Mouse (Mus musculus): ENCODE results near the gene Hspa12b. TPM values are rescaled to one million over a fixed set of nuclear protein-coding genes. Genes with fewer than 3 reads are reported as not detected.
A peak's percentile ranks its signal among the peaks of the same experiment; 100 is the strongest.

The Hspa12b gene
- polyA plus RNA-seq, 1 experiment = 2.0 TPM

DNA sequence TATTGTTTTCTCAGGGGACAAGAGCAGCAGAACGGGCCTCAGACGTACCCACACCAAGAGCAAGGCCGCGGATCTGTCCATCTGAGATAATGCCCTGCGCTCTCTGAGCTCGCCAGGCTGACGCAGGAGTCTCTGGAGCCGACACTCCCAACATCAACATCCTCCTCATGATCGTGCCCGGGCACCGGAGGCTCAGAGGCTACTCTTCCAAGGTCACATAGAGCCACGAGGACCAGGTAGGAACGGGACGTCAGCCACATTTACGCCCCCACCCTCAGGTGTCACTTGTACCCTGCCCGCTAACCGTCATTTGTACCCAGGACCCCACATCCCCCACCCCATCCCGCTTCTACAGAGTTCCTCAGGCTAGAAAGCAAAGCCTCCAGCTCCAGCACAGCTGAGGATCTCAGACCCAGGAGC, 32.4 kb downstream of the Hspa12b start:
- no peaks in the 10 kb centered on the region; the same call in 1 of the 2 replicates for H3K36me3 ChIP-seq (ENCODE audit: control insufficient read depth, insufficient read depth, low read length)
- no peak for DNase-seq (ENCODE audit: low read depth in 1 of 2, low spot score in 2 of 2)
- 1% methylated on average over 18 of the region's 18 CpGs for whole genome bisulfite sequencing
- H3K4me1 ChIP-seq (ENCODE audit: control insufficient read depth, insufficient read depth, insufficient read length) = peaks cover 3% of the 10 kb centered on the region; the same call in 1 of the 2 replicates
- H3K27me3 ChIP-seq (ENCODE audit: control insufficient read depth, insufficient read depth, low read length) = no peaks in the 10 kb centered on the region
- no peak for TF ChIP-seq POLR2A (IDR thresholded peaks at IDR 0.05; ENCODE audit: low read depth, low read length)
- no peak for TF ChIP-seq CTCF (IDR thresholded peaks at IDR 0.05; ENCODE audit: extremely low read depth, insufficient read depth, insufficient read length, insufficient replicate concordance)
- peak overlapping the region; percentile 35; the same call in 1 of the 2 replicates for H3K27ac ChIP-seq (ENCODE audit: insufficient read depth, low read length)
- H3K4me3 ChIP-seq (ENCODE audit: extremely low read depth, insufficient read depth, insufficient read length) = peak overlapping the region; percentile 67

DNA sequence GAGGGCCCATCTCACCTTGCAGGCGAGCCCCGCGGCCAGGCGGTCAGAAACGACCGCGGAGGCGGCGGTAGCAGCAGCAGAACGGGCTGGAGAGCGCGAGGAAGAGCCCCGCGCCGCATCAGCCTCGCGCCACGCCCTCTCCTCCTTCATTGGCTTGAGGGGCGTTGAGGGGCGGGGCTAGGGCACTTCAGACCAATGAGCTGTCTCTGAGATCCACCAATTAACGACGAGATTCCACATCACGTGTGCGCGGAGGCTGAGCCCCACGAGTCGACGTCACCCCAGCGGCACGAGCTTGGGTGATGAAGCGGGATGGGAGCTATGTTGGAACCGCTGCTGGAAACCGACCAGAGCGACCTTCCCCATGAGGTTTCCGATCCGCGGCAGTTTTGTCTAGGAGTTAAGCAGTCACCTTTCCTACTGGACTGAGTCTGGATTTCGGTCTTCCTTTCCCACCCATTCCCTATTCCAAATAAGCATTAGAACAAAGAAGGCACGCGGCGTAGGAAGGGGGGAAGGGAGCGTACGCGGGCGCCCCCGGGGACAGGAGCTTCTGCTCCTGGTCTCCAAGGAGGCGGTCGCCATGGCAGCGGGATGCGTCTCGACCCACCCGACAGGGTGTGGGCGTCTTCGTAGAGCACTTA, 33.0 kb downstream of the Hspa12b start, which contains the start of gene 1700037H04Rik:
Gene 1700037H04Rik, minus strand, starts transcription at position 144 of the 644 bp plus-strand sequence.
- no peaks in the 10 kb centered on the region; the same call in 1 of the 2 replicates for H3K36me3 ChIP-seq (ENCODE audit: control insufficient read depth, insufficient read depth, low read length)
- H3K4me1 ChIP-seq (ENCODE audit: control insufficient read depth, insufficient read depth, insufficient read length) = peaks cover 3% of the 10 kb centered on the region; the same call in 1 of the 2 replicates
- H3K27me3 ChIP-seq (ENCODE audit: control insufficient read depth, insufficient read depth, low read length) = no peaks in the 10 kb centered on the region
- peak within 1 kb of the TSS; percentile 67 for H3K4me3 ChIP-seq (ENCODE audit: extremely low read depth, insufficient read depth, insufficient read length)
- peak; percentile 96 to 97 for DNase-seq (ENCODE audit: low read depth in 1 of 2, low spot score in 2 of 2)
- H3K27ac ChIP-seq (ENCODE audit: insufficient read depth, low read length) = peak within 1 kb of the TSS; percentile 35; the same call in 1 of the 2 replicates
- TF ChIP-seq CTCF (IDR thresholded peaks at IDR 0.05; ENCODE audit: extremely low read depth, insufficient read depth, insufficient read length, insufficient replicate concordance) (no peak), POLR2A (IDR thresholded peaks at IDR 0.05; ENCODE audit: low read depth, low read length) (peak; percentile 67; the same call in 1 of the 2 replicates)
- WGBS = under 1% methylated on average over 54 of the region's 54 CpGs

DNA sequence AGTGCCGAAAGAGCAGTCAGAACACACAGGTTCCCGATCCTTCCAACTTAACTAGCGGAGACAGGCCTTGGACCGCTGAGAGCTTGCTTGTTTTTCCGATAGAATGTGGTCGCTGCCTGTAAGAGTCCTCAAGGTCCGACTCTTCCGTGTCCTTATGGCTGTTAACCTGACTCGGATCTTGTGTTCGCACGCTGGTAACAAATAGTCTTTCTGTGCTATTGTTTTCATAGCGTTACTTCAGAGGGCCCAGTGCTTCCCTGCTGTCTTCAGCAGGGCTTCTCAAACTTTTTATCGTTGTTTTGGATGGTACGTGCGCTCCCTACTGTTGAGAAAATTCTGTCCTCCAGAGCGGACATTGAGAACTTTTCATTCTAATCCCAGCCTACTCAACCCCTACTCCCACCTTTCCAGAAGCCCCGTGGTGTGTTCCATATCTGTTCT, 33.6 kb downstream of the Hspa12b start:
- DNase-seq (ENCODE audit: low read depth in 1 of 2, low spot score in 2 of 2) = peak in 1 of 2 experiments; percentile 18
- Histone ChIP-seq H3K27ac (ENCODE audit: insufficient read depth, low read length) (no peak overlapping the region; the same call in 1 of the 2 replicates), H3K4me1 (ENCODE audit: control insufficient read depth, insufficient read depth, insufficient read length) (peaks cover 3% of the 10 kb centered on the region; the same call in 1 of the 2 replicates), H3K36me3 (ENCODE audit: control insufficient read depth, insufficient read depth, low read length) (no peaks in the 10 kb centered on the region; the same call in 1 of the 2 replicates), H3K4me3 (ENCODE audit: extremely low read depth, insufficient read depth, insufficient read length) (peak overlapping the region; percentile 63), H3K27me3 (ENCODE audit: control insufficient read depth, insufficient read depth, low read length) (no peaks in the 10 kb centered on the region)
- WGBS = 3% methylated on average over 17 of the region's 17 CpGs
- TF ChIP-seq POLR2A (IDR thresholded peaks at IDR 0.05; ENCODE audit: low read depth, low read length) (no peak), CTCF (IDR thresholded peaks at IDR 0.05; ENCODE audit: extremely low read depth, insufficient read depth, insufficient read length, insufficient replicate concordance) (no peak)

DNA sequence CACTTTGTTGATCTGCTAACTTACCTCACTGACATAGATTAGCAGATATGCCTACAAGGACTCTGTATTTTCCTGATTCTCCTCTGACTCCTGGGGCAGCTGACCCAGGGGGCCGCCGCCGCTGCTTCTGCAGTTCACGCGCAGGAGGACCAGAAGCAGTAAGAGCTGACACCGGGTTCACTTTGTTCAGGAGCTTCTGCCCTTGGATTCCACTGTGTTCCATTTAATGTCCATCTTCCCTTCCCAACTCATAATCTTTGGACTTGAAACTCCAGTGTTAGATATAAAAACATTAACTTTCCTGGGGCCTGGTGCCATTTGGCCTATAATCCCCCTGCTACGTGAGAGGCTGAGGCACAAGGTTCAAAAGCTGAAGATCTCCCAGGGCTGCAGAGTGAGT, 36.8 kb downstream of the Hspa12b start:
- WGBS = 92% methylated on average over 7 of the region's 7 CpGs
- no peaks in the 10 kb centered on the region for H3K27me3 ChIP-seq (ENCODE audit: control insufficient read depth, insufficient read depth, low read length)
- peaks cover 3% of the 10 kb centered on the region; the same call in 1 of the 2 replicates for H3K4me1 ChIP-seq (ENCODE audit: control insufficient read depth, insufficient read depth, insufficient read length)
- no peaks in the 10 kb centered on the region for H3K36me3 ChIP-seq (ENCODE audit: control insufficient read depth, insufficient read depth, low read length)
- no peak for TF ChIP-seq CTCF (IDR thresholded peaks at IDR 0.05; ENCODE audit: extremely low read depth, insufficient read depth, insufficient read length, insufficient replicate concordance)
- no peak for TF ChIP-seq POLR2A (IDR thresholded peaks at IDR 0.05; ENCODE audit: low read depth, low read length)
- DNase-seq (ENCODE audit: low read depth in 1 of 2, low spot score in 2 of 2) = no peak
- H3K4me3 ChIP-seq (ENCODE audit: extremely low read depth, insufficient read depth, insufficient read length) = no peak overlapping the region
- H3K27ac ChIP-seq (ENCODE audit: insufficient read depth, low read length) = no peak overlapping the region

DNA sequence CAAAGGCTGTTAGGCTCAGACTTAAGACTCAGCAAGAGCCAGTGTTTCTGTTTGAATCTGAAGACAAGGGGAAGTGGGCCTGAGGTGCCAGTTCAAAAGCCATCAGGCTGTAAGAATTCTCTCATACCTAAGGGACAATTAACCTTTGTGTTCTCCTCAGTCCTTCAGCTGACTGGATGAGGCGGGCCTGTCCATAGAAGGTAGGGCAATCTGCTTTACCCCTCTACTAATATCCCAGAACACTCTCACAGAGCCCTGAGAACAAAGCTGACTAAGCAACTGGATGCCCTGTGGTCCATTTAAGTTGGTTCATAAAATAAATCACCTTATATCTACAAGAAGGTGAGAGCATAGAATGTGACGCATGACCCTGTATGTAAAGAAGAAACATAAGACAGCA, 39.1 kb downstream of the Hspa12b start:
- Histone ChIP-seq H3K4me1 (ENCODE audit: control insufficient read depth, insufficient read depth, insufficient read length) (no peaks in the 10 kb centered on the region), H3K27ac (ENCODE audit: insufficient read depth, low read length) (no peak overlapping the region), H3K27me3 (ENCODE audit: control insufficient read depth, insufficient read depth, low read length) (no peaks in the 10 kb centered on the region), H3K36me3 (ENCODE audit: control insufficient read depth, insufficient read depth, low read length) (no peaks in the 10 kb centered on the region), H3K4me3 (ENCODE audit: extremely low read depth, insufficient read depth, insufficient read length) (no peak overlapping the region)
- 94% methylated on average over 2 of the region's 2 CpGs for WGBS
- no peak for TF ChIP-seq CTCF (IDR thresholded peaks at IDR 0.05; ENCODE audit: extremely low read depth, insufficient read depth, insufficient read length, insufficient replicate concordance)
- DNase-seq (ENCODE audit: low read depth in 1 of 2, low spot score in 2 of 2) = no peak

DNA sequence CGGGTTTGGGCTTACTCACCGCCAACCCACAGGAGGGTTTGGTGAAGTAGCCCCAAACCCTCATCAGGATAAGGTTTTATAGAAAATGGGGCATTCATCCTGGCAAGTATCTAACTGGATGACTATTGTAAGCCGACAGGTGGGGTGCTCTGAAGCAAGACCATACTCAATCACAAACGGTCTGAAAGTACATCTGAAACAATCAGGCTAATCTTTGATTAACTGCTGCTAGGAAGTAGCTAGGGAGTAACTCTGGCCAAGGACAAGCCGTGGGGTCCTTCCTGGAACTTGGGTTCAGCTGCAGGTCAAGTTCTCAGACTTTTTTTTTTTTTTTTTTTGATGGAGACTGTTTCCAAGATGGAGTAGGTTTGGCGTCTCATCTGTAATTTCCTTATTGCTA, 40.9 kb downstream of the Hspa12b start:
- H3K4me3 ChIP-seq (ENCODE audit: extremely low read depth, insufficient read depth, insufficient read length) = no peak overlapping the region
- no peaks in the 10 kb centered on the region for H3K36me3 ChIP-seq (ENCODE audit: control insufficient read depth, insufficient read depth, low read length)
- no peak for DNase-seq (ENCODE audit: low read depth in 1 of 2, low spot score in 2 of 2)
- 0 out of 2 replicates have a peak, but pooled peaks cover 3% of the 10 kb centered on the region for H3K4me1 ChIP-seq (ENCODE audit: control insufficient read depth, insufficient read depth, insufficient read length)
- peaks cover 7% of the 10 kb centered on the region for H3K27me3 ChIP-seq (ENCODE audit: control insufficient read depth, insufficient read depth, low read length)
- no peak for TF ChIP-seq CTCF (IDR thresholded peaks at IDR 0.05; ENCODE audit: extremely low read depth, insufficient read depth, insufficient read length, insufficient replicate concordance)
- TF ChIP-seq POLR2A (IDR thresholded peaks at IDR 0.05; ENCODE audit: low read depth, low read length) = no peak
- WGBS = 75% methylated on average over 6 of the region's 6 CpGs
- H3K27ac ChIP-seq (ENCODE audit: insufficient read depth, low read length) = no peak overlapping the region

DNA sequence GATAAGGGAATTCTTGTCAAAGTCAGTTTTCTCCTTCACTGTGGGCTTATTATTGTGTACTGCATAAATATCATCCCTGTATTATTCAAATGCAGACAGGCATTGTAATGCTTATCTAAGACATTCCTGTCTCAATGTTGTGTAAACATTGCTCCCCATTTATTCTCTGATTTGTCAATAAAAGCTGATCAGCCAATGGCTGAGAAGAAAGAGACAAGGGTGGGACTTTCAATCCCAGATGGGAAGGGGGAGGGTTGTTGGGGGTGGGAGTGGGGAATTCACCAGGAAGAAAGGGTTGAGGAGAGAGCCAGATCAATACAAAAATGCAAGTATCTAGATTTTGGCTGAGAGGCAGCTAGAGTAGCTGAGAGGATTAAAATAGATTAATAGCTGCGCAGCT, 41.8 kb downstream of the Hspa12b start:
- Histone ChIP-seq H3K4me1 (ENCODE audit: control insufficient read depth, insufficient read depth, insufficient read length) (0 out of 2 replicates have a peak, but pooled peaks cover 3% of the 10 kb centered on the region), H3K4me3 (ENCODE audit: extremely low read depth, insufficient read depth, insufficient read length) (no peak overlapping the region), H3K36me3 (ENCODE audit: control insufficient read depth, insufficient read depth, low read length) (no peaks in the 10 kb centered on the region), H3K27me3 (ENCODE audit: control insufficient read depth, insufficient read depth, low read length) (peaks cover 7% of the 10 kb centered on the region), H3K27ac (ENCODE audit: insufficient read depth, low read length) (no peak overlapping the region)
- 95% methylated on average over 1 of the region's 1 CpGs for WGBS
- no peak for TF ChIP-seq CTCF (IDR thresholded peaks at IDR 0.05; ENCODE audit: extremely low read depth, insufficient read depth, insufficient read length, insufficient replicate concordance)
- no peak for TF ChIP-seq POLR2A (IDR thresholded peaks at IDR 0.05; ENCODE audit: low read depth, low read length)
- no peak for DNase-seq (ENCODE audit: low read depth in 1 of 2, low spot score in 2 of 2)
